Mouse (Mus musculus) hindbrain, embryonic 13.5 days (tissue): ENCODE measurements at regions not wholly inside any gene's neighbourhood (a gene's known extent, or its start where the extent isn't known, plus 50 kb on each side); places are given as distances from the start of the nearest gene placed in this dataset.

Source experiments
- ATAC-seq: fragments of 200-750 bp; cut with Nextera tagmentation; 2 replicates; pipeline ENCODE4 v1.8.0; 2017; ENCODE audit warnings: moderate TSS enrichment; ENCODE audit not compliant: low FRiP score
- H3K27ac ChIP-seq: fragments of 300-500 bp; sonication (generic); 2 replicates; pipeline ENCODE4 v1.5.1; 2015; ENCODE audit warnings: inconsistent platforms, mild to moderate bottlenecking, moderate library complexity
- H3K27me3 ChIP-seq: fragments of 300-500 bp; sonication (generic); 2 replicates; pipeline ENCODE4 v1.6.1; 2015; ENCODE audit warnings: mild to moderate bottlenecking, inconsistent platforms
- H3K36me3 ChIP-seq: fragments of 300-500 bp; sonication (generic); 2 replicates; pipeline ENCODE4 v1.6.1; 2015; ENCODE audit warnings: mild to moderate bottlenecking, inconsistent platforms
- H3K4me1 ChIP-seq: fragments of 300-500 bp; sonication (generic); replicated peaks from 2 replicates; pipeline ENCODE4 v1.6.1; 2015; ENCODE audit warnings: inconsistent platforms
- H3K4me2 ChIP-seq: fragments of 300-500 bp; sonication (generic); 2 replicates; pipeline ENCODE4 v1.6.1; 2015; ENCODE audit warnings: inconsistent platforms, mild to moderate bottlenecking, moderate library complexity
- H3K4me3 ChIP-seq: fragments of 300-500 bp; sonication (generic); 2 replicates; pipeline ENCODE4 v1.5.1; 2015; ENCODE audit warnings: mild to moderate bottlenecking, inconsistent platforms
- H3K9ac ChIP-seq: fragments of 300-500 bp; sonication (generic); 2 replicates; pipeline ENCODE4 v1.6.1; 2015; ENCODE audit warnings: mild to moderate bottlenecking, inconsistent platforms
- H3K9me3 ChIP-seq: fragments of 300-500 bp; sonication (generic); 2 replicates; pipeline ENCODE4 v1.6.1; 2016; ENCODE audit warnings: inconsistent platforms
- WGBS: fragments of 180-500 bp; shearing (Covaris S2); methylation state at CpG from one replicate; pipeline ENCODE4 v1.1.7; 2015; 5-methylcytosine and 5-hydroxymethylcytosine counted together

DNA sequence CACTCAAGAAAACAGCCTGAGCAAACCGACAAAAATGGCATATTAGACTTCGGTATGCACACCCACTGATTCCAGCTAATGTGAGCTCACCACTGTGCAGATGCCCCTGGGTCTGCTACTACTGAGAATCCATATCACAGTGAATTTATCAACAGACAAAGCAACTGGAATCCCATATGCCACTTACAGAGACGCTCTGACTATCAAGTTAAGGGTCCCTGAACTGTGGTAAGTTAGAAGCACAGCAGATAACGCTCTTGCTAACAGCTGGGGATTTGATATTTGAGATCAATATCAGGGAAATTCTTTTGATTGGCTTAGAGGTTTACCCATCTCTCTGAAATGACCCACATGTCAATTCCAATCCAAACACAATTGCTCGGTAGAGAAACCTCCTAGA lies 205.0 kb downstream of the Parm1 start:
- Histone ChIP-seq H3K9ac (no peak overlapping the region), H3K4me2 (no peak overlapping the region), H3K27me3 (peaks cover 21% of the 10 kb centered on the region), H3K4me3 (no peak overlapping the region), H3K9me3 (no peaks in the 10 kb centered on the region), H3K27ac (no peak overlapping the region), H3K4me1 (peaks cover 10% of the 10 kb centered on the region; the same call in 1 of the 2 replicates), H3K36me3 (no peaks in the 10 kb centered on the region)
- ATAC-seq, result no peak
- WGBS, result 62% methylated on average over 5 of the region's 5 CpGs

DNA sequence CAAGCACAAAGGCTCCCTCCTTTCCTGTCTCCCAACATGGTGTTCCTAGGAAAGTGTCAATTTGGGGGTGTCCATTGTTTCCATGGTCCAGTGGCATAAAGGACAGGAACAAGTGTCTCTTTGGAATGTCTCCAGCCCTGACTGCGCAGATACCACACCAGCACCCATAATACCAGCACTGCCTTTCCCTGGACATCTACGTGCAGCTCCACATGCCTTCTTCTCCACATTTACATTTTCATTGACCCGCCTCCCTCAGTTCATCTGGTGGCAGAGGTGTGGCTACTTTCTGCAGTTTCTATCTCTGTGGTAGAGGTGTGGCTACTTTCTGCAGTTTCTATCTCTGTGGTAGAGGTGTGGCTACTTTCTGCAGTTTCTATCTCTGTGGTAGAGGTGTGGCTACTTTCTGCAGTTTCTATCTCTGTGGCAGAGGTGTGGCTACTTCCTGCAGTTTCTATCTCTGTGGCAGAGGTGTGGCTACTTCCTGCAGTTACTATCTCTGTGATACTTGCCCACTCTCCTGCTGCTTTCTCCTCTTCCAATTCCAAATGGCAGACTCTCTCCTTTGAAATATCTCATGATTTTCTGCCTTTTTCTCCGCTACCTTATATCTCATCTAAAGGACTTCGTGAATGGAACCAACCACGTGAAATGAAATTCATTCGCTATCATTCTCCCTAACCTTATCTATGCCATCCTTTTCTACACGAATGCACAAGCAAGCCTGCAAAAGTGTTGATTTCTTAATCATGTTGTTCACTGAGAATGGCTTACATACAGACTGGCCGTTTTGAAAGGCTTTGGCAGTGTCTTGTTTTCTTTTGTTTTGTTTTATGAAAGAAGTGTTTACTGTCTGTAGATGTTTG lies 204.0 kb downstream of the Parm1 start:
- WGBS, result 84% methylated on average over 9 of the region's 9 CpGs
- Histone ChIP-seq H3K4me2 (no peak overlapping the region), H3K27ac (no peak overlapping the region), H3K36me3 (no peaks in the 10 kb centered on the region), H3K4me1 (peaks cover 10% of the 10 kb centered on the region; the same call in 1 of the 2 replicates), H3K9ac (no peak overlapping the region), H3K27me3 (peaks cover 21% of the 10 kb centered on the region), H3K9me3 (no peaks in the 10 kb centered on the region), H3K4me3 (no peak overlapping the region)
- no peak for ATAC-seq

DNA sequence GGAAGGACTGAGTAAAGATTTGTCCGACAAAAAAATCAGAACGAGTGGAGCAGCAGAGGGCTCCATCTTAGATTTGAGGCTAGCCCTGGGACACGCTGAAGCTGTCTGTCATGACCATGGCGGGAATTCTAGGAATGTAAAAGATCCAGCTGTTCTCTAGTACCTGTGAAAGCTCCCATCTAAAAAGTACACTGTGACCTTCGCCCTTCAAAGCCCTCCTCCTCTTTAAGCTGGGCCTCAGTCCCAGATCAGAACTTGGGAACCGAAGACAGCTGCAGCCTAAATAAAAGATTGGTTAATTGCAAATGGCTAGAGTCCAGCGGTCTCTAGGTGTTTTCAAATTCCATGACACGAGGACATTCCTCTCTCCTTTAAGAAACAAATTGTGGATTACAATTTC lies 195.6 kb downstream of the Parm1 start:
- no peak for ATAC-seq
- H3K4me3 ChIP-seq, result no peak overlapping the region
- H3K9ac ChIP-seq, result no peak overlapping the region
- H3K36me3 ChIP-seq, result no peaks in the 10 kb centered on the region
- 48% methylated on average over 8 of the region's 8 CpGs for WGBS
- H3K27me3 ChIP-seq, result 0 out of 2 replicates have a peak, but pooled peaks cover 4% of the 10 kb centered on the region
- H3K4me2 ChIP-seq, result no peak overlapping the region
- H3K9me3 ChIP-seq, result no peaks in the 10 kb centered on the region
- no peak overlapping the region for H3K27ac ChIP-seq
- H3K4me1 ChIP-seq, result no peaks in the 10 kb centered on the region

DNA sequence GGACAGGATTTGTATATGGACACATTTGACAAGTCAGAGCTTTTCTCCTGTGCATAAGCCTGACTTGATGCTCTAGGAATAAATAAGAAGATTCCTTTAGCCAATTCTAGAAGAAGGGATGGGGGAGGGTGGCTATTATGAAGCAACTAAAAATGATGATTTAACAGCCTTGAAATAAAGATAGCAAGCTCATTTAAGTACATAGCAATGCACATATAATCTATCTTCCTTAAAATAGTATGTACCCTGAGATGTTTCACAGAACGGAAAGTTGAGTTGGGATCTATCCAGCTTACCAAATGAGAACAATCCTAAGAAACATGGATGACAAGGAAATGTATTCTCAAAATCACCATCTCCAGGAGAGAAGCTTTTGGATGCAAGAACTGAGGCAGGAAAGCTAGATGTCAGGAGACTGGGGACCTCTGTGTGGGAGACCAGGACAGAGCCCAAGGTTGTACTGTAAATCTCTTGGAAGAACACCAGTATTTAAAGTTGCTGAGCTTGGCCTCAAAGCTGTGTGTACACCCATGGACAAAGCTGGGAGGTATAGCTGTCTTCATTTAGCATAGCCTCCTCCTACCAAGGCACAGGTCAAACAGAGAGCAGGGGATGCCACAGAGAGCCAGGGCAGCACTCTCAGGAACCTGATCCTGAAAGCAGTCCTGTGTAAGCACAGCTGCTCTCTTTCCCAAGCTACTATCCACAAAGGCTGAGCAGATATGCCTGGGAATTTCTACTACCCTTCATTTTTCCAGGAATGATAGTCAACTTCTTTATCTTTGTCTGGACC lies 192.3 kb downstream of the Parm1 start:
- Histone ChIP-seq H3K27me3 (no peaks in the 10 kb centered on the region), H3K9ac (no peak overlapping the region), H3K27ac (no peak overlapping the region), H3K4me3 (no peak overlapping the region), H3K4me2 (no peak overlapping the region), H3K36me3 (no peaks in the 10 kb centered on the region), H3K4me1 (no peaks in the 10 kb centered on the region), H3K9me3 (no peaks in the 10 kb centered on the region)
- no peak for ATAC-seq
- WGBS, result 92% methylated on average over 1 of the region's 1 CpGs

DNA sequence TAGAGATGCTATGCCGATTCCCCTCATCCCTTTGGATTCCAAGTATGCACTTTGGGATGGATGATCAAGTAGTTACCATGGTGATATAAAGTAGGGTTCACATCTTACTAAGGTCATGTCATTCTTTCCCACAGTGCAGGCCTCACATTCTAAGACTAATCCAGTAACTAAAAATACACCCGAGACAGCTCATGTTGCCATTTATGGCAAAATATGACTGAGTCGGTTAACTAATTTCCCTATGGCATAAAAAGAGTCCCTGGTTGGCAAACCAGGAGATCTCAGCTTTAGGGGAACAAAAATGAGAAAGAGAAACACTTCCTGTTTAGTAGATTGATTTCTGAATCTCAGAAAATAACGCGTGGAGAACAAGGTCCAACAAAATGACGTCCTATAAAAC lies 190.7 kb downstream of the Parm1 start:
- Histone ChIP-seq H3K27ac (no peak overlapping the region), H3K4me2 (no peak overlapping the region), H3K9ac (no peak overlapping the region), H3K4me3 (no peak overlapping the region), H3K4me1 (no peaks in the 10 kb centered on the region), H3K27me3 (no peaks in the 10 kb centered on the region), H3K36me3 (no peaks in the 10 kb centered on the region), H3K9me3 (no peaks in the 10 kb centered on the region)
- 91% methylated on average over 6 of the region's 6 CpGs for WGBS
- no peak for ATAC-seq

DNA sequence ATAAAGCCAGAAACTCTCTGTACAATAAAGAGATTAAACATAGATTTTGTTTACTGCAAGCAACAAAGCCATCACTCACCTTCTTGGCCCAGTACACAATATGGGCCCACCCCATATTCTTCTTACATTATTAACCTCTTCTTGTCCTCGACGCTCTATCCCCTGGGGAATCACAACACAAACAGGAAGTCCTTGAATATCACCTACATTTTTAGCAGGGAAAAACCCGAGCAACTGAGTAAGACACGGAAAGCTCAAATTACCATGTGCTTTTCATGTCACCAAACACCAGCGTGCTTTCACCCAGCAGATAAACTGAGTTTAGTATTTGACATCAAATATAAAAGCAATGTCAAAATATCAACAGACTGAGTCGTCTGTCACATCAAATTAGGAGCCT lies 179.7 kb downstream of the Parm1 start:
- Histone ChIP-seq H3K4me2 (no peak overlapping the region), H3K4me1 (peaks cover 8% of the 10 kb centered on the region), H3K9ac (no peak overlapping the region), H3K36me3 (no peaks in the 10 kb centered on the region), H3K27ac (no peak overlapping the region), H3K9me3 (no peaks in the 10 kb centered on the region), H3K4me3 (no peak overlapping the region), H3K27me3 (no peaks in the 10 kb centered on the region)
- whole genome bisulfite sequencing, result 83% methylated on average over 6 of the region's 6 CpGs
- no peak for ATAC-seq

DNA sequence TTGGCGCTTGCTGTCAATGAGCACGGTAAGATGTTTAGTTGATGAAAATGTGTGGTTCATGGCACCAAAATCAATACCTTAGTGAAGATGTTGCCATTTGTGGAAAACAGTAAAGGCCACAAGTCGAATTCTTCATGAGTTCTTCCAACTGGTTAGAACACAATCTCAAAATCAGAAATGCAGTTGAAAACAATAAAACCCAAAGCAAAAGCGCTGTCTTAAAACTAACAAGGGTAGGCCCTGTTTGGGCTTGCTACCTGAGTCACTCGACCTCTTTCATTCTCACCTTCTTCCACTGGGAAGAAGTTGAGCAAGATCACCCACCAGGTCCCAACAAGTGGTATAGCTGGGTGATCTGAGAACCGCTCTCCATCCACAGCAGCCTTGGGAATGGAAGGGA lies 179.1 kb downstream of the Parm1 start:
- WGBS, result 89% methylated on average over 6 of the region's 6 CpGs
- ATAC-seq, result no peak
- no peak overlapping the region for H3K4me2 ChIP-seq
- H3K27me3 ChIP-seq, result no peaks in the 10 kb centered on the region
- H3K9me3 ChIP-seq, result no peaks in the 10 kb centered on the region
- no peak overlapping the region for H3K4me3 ChIP-seq
- peaks cover 8% of the 10 kb centered on the region for H3K4me1 ChIP-seq
- H3K36me3 ChIP-seq, result no peaks in the 10 kb centered on the region
- no peak overlapping the region for H3K9ac ChIP-seq
- no peak overlapping the region for H3K27ac ChIP-seq

DNA sequence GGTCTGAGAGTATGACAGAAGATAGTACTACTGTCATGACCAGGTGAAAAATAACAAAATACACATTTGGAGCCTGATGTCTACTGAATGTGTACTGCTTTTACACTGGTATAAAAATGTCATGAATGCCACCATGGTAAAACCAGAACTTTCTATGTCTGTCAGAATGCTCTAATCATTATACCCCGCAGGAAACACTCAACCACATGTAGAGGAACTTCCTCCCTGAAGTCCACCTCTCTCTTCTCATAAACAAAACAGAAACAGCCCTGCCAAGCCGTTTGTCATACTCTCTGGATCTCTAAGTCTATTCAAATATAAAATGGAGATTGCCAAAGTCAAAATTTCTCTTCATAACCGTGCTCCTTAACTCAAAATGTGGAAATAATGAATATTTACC lies 178.2 kb downstream of the Parm1 start:
- no peaks in the 10 kb centered on the region for H3K27me3 ChIP-seq
- ATAC-seq, result no peak
- H3K4me2 ChIP-seq, result no peak overlapping the region
- 76% methylated on average over 3 of the region's 3 CpGs for WGBS
- H3K9me3 ChIP-seq, result no peaks in the 10 kb centered on the region
- no peak overlapping the region for H3K9ac ChIP-seq
- H3K4me1 ChIP-seq, result peaks cover 8% of the 10 kb centered on the region
- H3K36me3 ChIP-seq, result no peaks in the 10 kb centered on the region
- no peak overlapping the region for H3K27ac ChIP-seq
- no peak overlapping the region for H3K4me3 ChIP-seq

DNA sequence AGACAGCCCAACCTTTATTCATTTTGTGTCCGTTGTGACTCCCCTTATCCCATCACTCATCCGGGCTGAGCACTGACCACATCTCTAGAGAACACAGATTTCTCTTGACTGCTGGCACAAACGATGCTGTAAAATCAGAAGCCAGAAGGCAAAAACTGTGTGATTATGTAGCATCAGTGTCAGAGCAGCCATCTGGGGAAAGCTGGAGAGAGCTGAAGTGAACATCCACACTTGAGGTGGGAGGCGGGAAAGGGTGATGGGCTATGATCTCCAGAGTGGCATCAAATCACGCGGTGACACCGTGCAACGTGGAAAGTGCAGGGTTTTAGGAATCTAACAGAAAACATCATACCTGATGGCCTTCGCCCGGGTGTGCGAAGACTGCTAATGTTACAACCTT lies 175.9 kb downstream of the Parm1 start:
- Histone ChIP-seq H3K4me1 (peaks cover 8% of the 10 kb centered on the region), H3K4me2 (no peak overlapping the region), H3K9ac (no peak overlapping the region), H3K9me3 (no peaks in the 10 kb centered on the region), H3K27me3 (no peaks in the 10 kb centered on the region), H3K36me3 (no peaks in the 10 kb centered on the region), H3K27ac (no peak overlapping the region), H3K4me3 (no peak overlapping the region)
- 78% methylated on average over 11 of the region's 11 CpGs for WGBS
- 0 out of 2 replicates have a peak, but pooled peaks have one; percentile 49 for ATAC-seq

DNA sequence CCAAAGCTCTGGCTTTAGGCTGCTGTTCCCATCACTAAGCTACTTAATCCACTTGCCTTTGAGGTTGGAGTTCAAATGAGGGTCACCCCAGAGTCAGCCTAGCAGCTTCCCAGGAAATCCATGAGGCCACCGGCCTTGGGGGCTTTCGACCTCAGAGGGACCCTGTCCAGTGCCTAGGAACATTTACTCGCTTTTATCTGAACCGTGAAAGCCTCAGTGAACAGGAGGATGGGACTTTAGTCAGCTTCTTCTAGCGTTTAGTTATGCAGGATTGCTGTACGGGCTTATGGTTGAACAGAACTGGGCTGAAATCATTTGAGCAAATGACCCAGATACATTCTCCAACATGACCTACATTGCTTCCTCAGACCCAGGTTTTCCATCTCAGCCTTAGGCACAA lies 174.9 kb downstream of the Parm1 start:
- H3K27me3 ChIP-seq, result no peaks in the 10 kb centered on the region
- no peak overlapping the region for H3K9ac ChIP-seq
- peaks cover 8% of the 10 kb centered on the region for H3K4me1 ChIP-seq
- no peaks in the 10 kb centered on the region for H3K36me3 ChIP-seq
- H3K4me2 ChIP-seq, result no peak overlapping the region
- WGBS, result 41% methylated on average over 6 of the region's 6 CpGs
- H3K9me3 ChIP-seq, result no peaks in the 10 kb centered on the region
- H3K4me3 ChIP-seq, result no peak overlapping the region
- H3K27ac ChIP-seq, result no peak overlapping the region
- no peak for ATAC-seq

DNA sequence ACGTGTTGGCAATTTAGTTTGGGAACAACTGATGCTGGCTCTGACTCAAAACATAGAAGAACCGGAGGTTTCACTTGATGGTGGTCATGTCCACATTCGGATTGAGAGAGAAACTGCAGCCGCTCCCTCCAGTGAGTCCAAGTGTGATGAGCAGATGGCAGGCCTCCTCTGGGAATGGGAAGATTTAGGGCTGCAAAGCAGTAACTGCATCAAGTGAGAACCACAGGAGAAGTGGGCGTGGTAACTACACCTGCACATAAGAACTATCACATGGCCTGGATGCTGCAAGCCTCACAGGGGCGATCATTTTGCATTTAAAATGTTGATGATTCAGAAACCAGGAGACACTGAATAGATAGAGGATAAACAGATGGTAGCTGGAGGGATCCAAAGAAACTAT lies 161.3 kb downstream of the Parm1 start:
- Histone ChIP-seq H3K27ac (no peak overlapping the region), H3K36me3 (no peaks in the 10 kb centered on the region), H3K27me3 (no peaks in the 10 kb centered on the region), H3K4me2 (no peak overlapping the region), H3K4me1 (no peaks in the 10 kb centered on the region), H3K4me3 (no peak overlapping the region), H3K9ac (no peak overlapping the region), H3K9me3 (no peaks in the 10 kb centered on the region)
- WGBS, result 73% methylated on average over 6 of the region's 6 CpGs
- no peak for ATAC-seq
